Mouse (Mus musculus): ENCODE measurements around the gene Ppm1b.

DNA sequence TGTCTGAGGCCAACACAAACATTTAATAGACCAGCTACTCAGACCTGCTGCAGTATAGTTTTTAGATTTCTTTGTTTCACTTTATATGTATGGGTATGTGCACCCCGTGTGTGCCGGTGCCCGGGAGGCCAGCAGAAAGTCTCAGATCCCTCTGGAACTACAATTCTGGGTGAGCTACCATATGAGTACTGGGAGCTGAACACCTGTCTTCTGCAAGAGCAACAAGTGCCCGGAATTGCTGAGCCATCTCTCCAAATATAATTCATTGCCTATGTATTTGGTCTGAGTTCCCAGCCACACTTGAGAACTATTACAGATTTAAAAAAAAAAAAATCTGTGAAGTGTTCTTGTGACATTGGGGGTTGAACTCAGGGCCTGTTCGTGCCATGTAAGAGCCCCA, 19.7 kb upstream of the Ppm1b start:
- TF ChIP-seq CTCF (IDR thresholded peaks at IDR 0.05) (no peak), EP300 (IDR thresholded peaks at IDR 0.05) (no peak)
